In the genomic region with DNA sequence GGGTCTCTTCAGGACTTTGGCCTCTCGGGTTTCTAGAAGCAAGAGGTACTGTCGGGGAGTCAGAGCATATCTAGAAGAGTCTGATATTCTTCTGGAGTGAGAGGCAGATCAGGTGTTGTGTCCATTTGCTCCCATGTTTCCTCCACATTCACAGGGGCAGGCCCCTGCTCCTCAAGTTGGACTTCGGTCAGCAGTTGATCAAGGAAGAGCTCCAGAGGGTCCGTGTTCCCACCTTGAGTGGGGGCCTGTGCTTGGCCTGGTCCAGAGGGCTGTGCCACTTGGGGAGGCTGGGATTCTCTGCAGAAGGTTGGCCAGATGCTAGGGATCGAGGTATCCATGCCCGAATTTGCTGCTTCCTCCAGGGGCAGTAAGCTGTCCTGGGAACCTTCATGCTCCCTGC, we compare ENCODE assay signal across 25 mouse cellular contexts. TPM values are rescaled to one million over a fixed set of nuclear protein-coding genes. Genes with fewer than 3 reads are reported as not detected.
"Had no signal": no experiment of that assay in that cellular context is flagged by ENCODE, and none has a peak within 500 bp of the region (broad histone marks: within the 10 kb centered on the region; RNA-seq: fewer than 3 reads in every experiment).

No protein-coding gene starts in this region.

RNA-seq across cellular contexts. Expression of gene AW822073, which starts 3.1 kb away (rescaled TPM):
- total RNA-seq: layer of hippocampus, postnatal 10 days; layer of hippocampus, postnatal 36 days; left cerebral cortex, adult 2 months; left cerebral cortex, postnatal 10 days; left cerebral cortex, postnatal 36 days; liver, adult 2 months; megakaryocyte progenitor cell, adult 5-6 weeks; megakaryocyte-erythroid progenitor cell, adult 5-6 weeks; midbrain, postnatal 0 days had no signal
- polyA plus RNA-seq: intestine, postnatal 0 days; kidney, embryonic 15.5 days; limb, embryonic 11.5 days; limb, embryonic 14.5 days; liver, adult 2 months; liver, embryonic 13.5 days; liver, embryonic 16.5 days; lung, embryonic 14.5 days; lung, postnatal 0 days; midbrain, embryonic 11.5 days; midbrain, embryonic 14.5 days; midbrain, postnatal 0 days; neural tube, embryonic 11.5 days; neural tube, embryonic 14.5 days; spleen, adult 2 months; stomach, embryonic 14.5 days; stomach, postnatal 0 days had no signal

RNA-seq across cellular contexts. Expression of gene Duxf3, which starts 4.7 kb away (rescaled TPM):
- total RNA-seq: layer of hippocampus, adult 8-10 months; layer of hippocampus, postnatal 10 days; layer of hippocampus, postnatal 36 days; left cerebral cortex, adult 2 months; left cerebral cortex, postnatal 10 days; left cerebral cortex, postnatal 36 days; liver, adult 2 months; megakaryocyte progenitor cell, adult 5-6 weeks; megakaryocyte-erythroid progenitor cell, adult 5-6 weeks; midbrain, postnatal 0 days had no signal
- polyA plus RNA-seq: intestine, postnatal 0 days; kidney, embryonic 15.5 days; limb, embryonic 11.5 days; limb, embryonic 14.5 days; liver, adult 2 months; liver, embryonic 13.5 days; liver, embryonic 16.5 days; lung, embryonic 14.5 days; lung, postnatal 0 days; midbrain, embryonic 11.5 days; midbrain, embryonic 14.5 days; midbrain, postnatal 0 days; neural tube, embryonic 11.5 days; neural tube, embryonic 14.5 days; spleen, adult 2 months; stomach, embryonic 14.5 days; stomach, postnatal 0 days had no signal

RNA-seq across cellular contexts. Expression of gene Gm4981, which starts 8.7 kb away (rescaled TPM):
- total RNA-seq: layer of hippocampus, adult 8-10 months; layer of hippocampus, postnatal 10 days; layer of hippocampus, postnatal 36 days; left cerebral cortex, adult 2 months; left cerebral cortex, postnatal 10 days; left cerebral cortex, postnatal 36 days; liver, adult 2 months; megakaryocyte progenitor cell, adult 5-6 weeks; megakaryocyte-erythroid progenitor cell, adult 5-6 weeks had no signal
- polyA plus RNA-seq: intestine, postnatal 0 days; kidney, embryonic 15.5 days; limb, embryonic 11.5 days; limb, embryonic 14.5 days; liver, adult 2 months; liver, embryonic 13.5 days; liver, embryonic 16.5 days; lung, embryonic 14.5 days; lung, postnatal 0 days; midbrain, embryonic 11.5 days; midbrain, embryonic 14.5 days; midbrain, postnatal 0 days; neural tube, embryonic 11.5 days; neural tube, embryonic 14.5 days; spleen, adult 2 months; stomach, embryonic 14.5 days; stomach, postnatal 0 days had no signal
